Mouse (Mus musculus) splenic B cell, adult 2 months (primary cell): ENCODE results near the gene Bcl6b.

Experiments
- DNase-seq: peaks from one replicate; pipeline ENCODE4 v3.0.0-alpha.2; 2011; ENCODE audit warnings: low read depth, low spot score
- H3K27me3 ChIP-seq: 2 replicates; pipeline ENCODE4 v1.6.1; 2012; ENCODE audit warnings: mild to moderate bottlenecking, low read length, moderate library complexity, mixed read lengths; ENCODE audit not compliant: control insufficient read depth, poor library complexity, insufficient read depth, severe bottlenecking
- H3K36me3 ChIP-seq: 2 replicates; pipeline ENCODE4 v1.6.1; 2012; ENCODE audit warnings: mild to moderate bottlenecking, low read length, moderate library complexity, mixed read lengths; ENCODE audit not compliant: control insufficient read depth, poor library complexity, insufficient read depth, severe bottlenecking

Bcl6b gene

GRCm38 (mm10) chr11:70229260-70230010, at the start of gene Bcl6b:
Gene Bcl6b, minus strand, starts transcription at chr11:70229798.
- DNase-seq: peak; percentile 34
- H3K27me3 ChIP-seq: no peaks in the 10 kb centered on the region

GRCm38 (mm10) chr11:70278961-70279360, 49.4 kb upstream of the Bcl6b start:
- H3K36me3 ChIP-seq: no peaks in the 10 kb centered on the region; the same call in 1 of the 2 replicates
- DNase-seq: no peak
- H3K27me3 ChIP-seq: no peaks in the 10 kb centered on the region; the same call in 1 of the 2 replicates

More at GRCm38 (mm10) chr11:70229260-70230010, at the start of gene Bcl6b:
- no peaks in the 10 kb centered on the region for H3K36me3 ChIP-seq

GRCm38 (mm10) chr11:70271641-70272040, 42.0 kb upstream of the Bcl6b start:
- no peak for DNase-seq
- Histone ChIP-seq H3K27me3 (no peaks in the 10 kb centered on the region), H3K36me3 (no peaks in the 10 kb centered on the region)

- Histone ChIP-seq H3K27me3 (no peaks in the 10 kb centered on the region), H3K36me3 (no peaks in the 10 kb centered on the region)
- DNase-seq: no peak
These were observed 36.8 kb upstream of the Bcl6b start for GRCm38 (mm10) chr11:70266405-70266804.

GRCm38 (mm10) chr11:70265819-70266218, 36.2 kb upstream of the Bcl6b start:
- Histone ChIP-seq H3K27me3 (no peaks in the 10 kb centered on the region), H3K36me3 (no peaks in the 10 kb centered on the region)
- no peak for DNase-seq

GRCm38 (mm10) chr11:70265252-70265651, 35.7 kb upstream of the Bcl6b start:
- no peak for DNase-seq
- Histone ChIP-seq H3K36me3 (no peaks in the 10 kb centered on the region), H3K27me3 (no peaks in the 10 kb centered on the region)

GRCm38 (mm10) chr11:70259035-70259434, 29.4 kb upstream of the Bcl6b start:
- H3K36me3 ChIP-seq: no peaks in the 10 kb centered on the region
- peaks cover 2% of the 10 kb centered on the region; the same call in 1 of the 2 replicates for H3K27me3 ChIP-seq
- no peak for DNase-seq

- peak; percentile 20 for DNase-seq
These were observed 25.4 kb upstream of the Bcl6b start, which contains the start of gene Alox12 for GRCm38 (mm10) chr11:70254931-70255531. Gene Alox12, minus strand, starts transcription at chr11:70255353.

GRCm38 (mm10) chr11:70254337-70254736, 24.7 kb upstream of the Bcl6b start:
- Histone ChIP-seq H3K27me3 (peaks cover 2% of the 10 kb centered on the region; the same call in 1 of the 2 replicates), H3K36me3 (no peaks in the 10 kb centered on the region)
- no peak for DNase-seq

More at GRCm38 (mm10) chr11:70254931-70255531, 25.4 kb upstream of the Bcl6b start, which contains the start of gene Alox12:
- Histone ChIP-seq H3K36me3 (no peaks in the 10 kb centered on the region), H3K27me3 (peaks cover 2% of the 10 kb centered on the region; the same call in 1 of the 2 replicates)

GRCm38 (mm10) chr11:70251853-70252252, 22.3 kb upstream of the Bcl6b start:
- Histone ChIP-seq H3K27me3 (peaks cover 2% of the 10 kb centered on the region; the same call in 1 of the 2 replicates), H3K36me3 (no peaks in the 10 kb centered on the region)
- DNase-seq: no peak

GRCm38 (mm10) chr11:70250150-70250549, 20.6 kb upstream of the Bcl6b start:
- no peak for DNase-seq
- no peaks in the 10 kb centered on the region for H3K36me3 ChIP-seq
- peaks cover 2% of the 10 kb centered on the region; the same call in 1 of the 2 replicates for H3K27me3 ChIP-seq

- no peaks in the 10 kb centered on the region for H3K27me3 ChIP-seq
- peak; percentile 85 for DNase-seq
These were observed 17.7 kb upstream of the Bcl6b start for GRCm38 (mm10) chr11:70247136-70247845.

GRCm38 (mm10) chr11:70242591-70242990, 13.0 kb upstream of the Bcl6b start:
- no peaks in the 10 kb centered on the region for H3K27me3 ChIP-seq
- DNase-seq: no peak

More at GRCm38 (mm10) chr11:70247136-70247845, 17.7 kb upstream of the Bcl6b start:
- no peaks in the 10 kb centered on the region for H3K36me3 ChIP-seq

GRCm38 (mm10) chr11:70239541-70240279, 10.1 kb upstream of the Bcl6b start, which contains the start of the genes Gm21988 and Rnasek:
Gene Gm21988, minus strand, starts transcription at chr11:70239830.
Gene Rnasek, minus strand, starts transcription at chr11:70239842.
- H3K36me3 ChIP-seq: peaks cover 2% of the 10 kb centered on the region; the same call in 1 of the 2 replicates

More at GRCm38 (mm10) chr11:70242591-70242990, 13.0 kb upstream of the Bcl6b start:
- H3K36me3 ChIP-seq: no peaks in the 10 kb centered on the region

More at GRCm38 (mm10) chr11:70239541-70240279, 10.1 kb upstream of the Bcl6b start, which contains the start of the genes Gm21988 and Rnasek:
- no peaks in the 10 kb centered on the region for H3K27me3 ChIP-seq
- peak; percentile 88 for DNase-seq
